Mouse (Mus musculus): ENCODE measurements around the gene Eef2k. TPM values are rescaled to one million over a fixed set of nuclear protein-coding genes. Genes with fewer than 3 reads are reported as not detected.

Gene Eef2k
- polyA plus RNA-seq, 1 experiment from 2014 or later = 24.0 TPM

DNA sequence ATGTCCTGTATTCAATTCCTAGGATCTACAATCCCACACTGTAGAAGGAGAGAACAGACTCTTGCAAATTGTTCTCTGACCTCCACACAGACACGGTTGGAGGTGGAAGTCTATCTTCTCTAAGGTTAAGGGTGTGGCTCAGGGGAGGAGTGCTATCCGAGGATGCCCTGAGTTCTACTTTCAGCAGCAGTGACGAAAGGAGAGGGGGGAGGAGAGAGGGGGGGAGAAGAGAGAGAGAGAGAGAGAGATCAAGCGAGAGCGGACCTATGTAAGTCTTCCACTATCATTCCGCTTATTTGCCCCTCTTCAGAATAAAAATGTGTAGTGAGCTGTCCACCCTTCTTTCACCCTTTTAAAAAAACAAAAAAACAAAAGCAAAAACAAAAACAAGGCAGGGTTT, 8.2 kb upstream of the Eef2k start:
- peak overlapping the region; percentile 61 for H3K4me3 ChIP-seq
- H3K36me3 ChIP-seq = no peaks in the 10 kb centered on the region
- DNase-seq (ENCODE audit: low spot score) = no peak
- no peak overlapping the region for H3K27ac ChIP-seq (replicated peaks)
- WGBS = 55% methylated on average over 6 of the region's 6 CpGs
- no peaks in the 10 kb centered on the region for H3K9me3 ChIP-seq (replicated peaks)
- peaks cover 24% of the 10 kb centered on the region for H3K4me1 ChIP-seq
- H3K27me3 ChIP-seq (ENCODE audit: low read depth, poor library complexity, severe bottlenecking) = peaks cover 48% of the 10 kb centered on the region

DNA sequence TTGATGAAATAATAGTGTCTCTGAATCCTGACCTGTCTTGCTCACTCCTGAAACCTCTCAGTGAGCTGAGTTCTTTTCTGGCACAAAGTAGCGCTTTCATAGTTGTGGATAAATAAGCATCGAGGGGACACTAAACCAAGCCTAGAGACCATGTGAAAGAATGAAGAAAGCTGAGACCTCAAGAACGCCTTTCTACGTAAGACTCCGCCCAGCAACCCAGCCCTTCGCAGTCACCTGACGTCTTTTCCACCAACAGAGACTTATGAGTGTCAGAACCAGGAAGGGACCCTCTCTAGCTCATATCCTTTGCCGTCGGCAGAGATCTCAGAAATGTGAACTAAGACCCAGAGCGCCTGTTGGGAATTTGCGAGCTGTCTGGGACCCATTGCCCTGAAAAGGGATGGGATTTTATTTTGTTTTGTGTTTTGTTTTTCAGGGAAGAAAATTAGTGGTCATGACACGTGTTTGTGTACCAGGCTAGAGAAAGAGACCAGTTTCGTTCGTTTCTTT, 7.7 kb upstream of the Eef2k start:
- no peaks in the 10 kb centered on the region for H3K36me3 ChIP-seq
- 23% methylated on average over 14 of the region's 14 CpGs for WGBS
- H3K4me1 ChIP-seq = peaks cover 24% of the 10 kb centered on the region
- peak; percentile 72 for DNase-seq (ENCODE audit: low spot score)
- H3K9me3 ChIP-seq (replicated peaks) = no peaks in the 10 kb centered on the region
- H3K4me3 ChIP-seq = peak overlapping the region; percentile 61
- peaks cover 43% of the 10 kb centered on the region for H3K27me3 ChIP-seq (ENCODE audit: low read depth, poor library complexity, severe bottlenecking)
- 0 out of 2 replicates have a peak overlapping the region, but pooled peaks have one; percentile 46 for H3K27ac ChIP-seq (replicated peaks)

- H3K27ac ChIP-seq (replicated peaks) = peak overlapping the region; percentile 76
- 2% methylated on average over 41 of the region's 41 CpGs for WGBS
- H3K36me3 ChIP-seq = no peaks in the 10 kb centered on the region
- H3K9me3 ChIP-seq (replicated peaks) = no peaks in the 10 kb centered on the region
- H3K4me3 ChIP-seq = peak overlapping the region; percentile 61
- DNase-seq (ENCODE audit: low spot score) = peak; percentile 90
- peaks cover 19% of the 10 kb centered on the region for H3K4me1 ChIP-seq
- H3K27me3 ChIP-seq (ENCODE audit: low read depth, poor library complexity, severe bottlenecking) = peaks cover 35% of the 10 kb centered on the region
Measured at GRCm38 (mm10) chr7:120835449-120836359, 6.9 kb upstream of the Eef2k start.

GRCm38 (mm10) chr7:120836361-120836760, 6.3 kb upstream of the Eef2k start:
- WGBS = 5% methylated on average over 12 of the region's 12 CpGs
- Histone ChIP-seq H3K27ac (replicated peaks) (peak overlapping the region; percentile 76), H3K36me3 (no peaks in the 10 kb centered on the region), H3K4me1 (peaks cover 13% of the 10 kb centered on the region), H3K4me3 (peak overlapping the region; percentile 61), H3K9me3 (replicated peaks) (no peaks in the 10 kb centered on the region), H3K27me3 (ENCODE audit: low read depth, poor library complexity, severe bottlenecking) (peaks cover 28% of the 10 kb centered on the region)
- DNase-seq (ENCODE audit: low spot score) = peak; percentile 61

DNA sequence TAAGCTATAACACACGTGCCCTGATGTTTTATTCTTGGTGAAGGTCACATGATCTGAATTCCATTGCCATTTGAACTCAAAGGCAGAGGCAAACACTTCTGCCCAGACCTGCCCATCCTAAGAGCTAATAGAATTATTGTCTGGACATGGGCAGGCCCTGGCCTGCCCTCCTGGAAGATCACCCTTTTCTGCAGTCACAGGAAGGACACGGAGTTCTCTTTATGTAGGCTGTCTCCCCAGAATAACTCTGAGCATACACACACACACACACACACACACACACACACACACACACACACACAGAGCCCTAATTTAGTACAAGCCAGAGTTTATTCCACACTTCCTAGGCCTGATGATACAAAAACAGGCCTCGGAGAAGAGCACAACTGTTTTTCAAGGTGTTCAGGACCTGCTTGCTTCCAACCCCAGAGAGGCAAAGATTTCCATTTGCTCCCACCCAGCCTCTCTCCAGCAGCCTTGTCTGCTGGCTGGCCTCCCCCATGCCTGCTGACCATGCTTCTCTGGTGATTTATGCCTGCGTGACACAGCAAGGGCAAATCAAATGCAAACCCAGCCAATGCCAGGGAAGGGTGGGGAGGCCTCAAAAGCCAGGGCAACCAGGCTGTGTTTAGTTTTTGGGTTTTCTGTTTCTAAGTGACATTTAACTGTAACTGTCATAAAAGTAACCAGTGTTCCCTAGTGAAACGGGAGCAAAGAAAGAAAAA, 4.0 kb upstream of the Eef2k start:
- no peak overlapping the region for H3K4me3 ChIP-seq
- no peaks in the 10 kb centered on the region for H3K36me3 ChIP-seq
- H3K9me3 ChIP-seq (replicated peaks) = no peaks in the 10 kb centered on the region
- peaks cover 20% of the 10 kb centered on the region for H3K4me1 ChIP-seq
- no peak for DNase-seq (ENCODE audit: low spot score)
- WGBS = 89% methylated on average over 5 of the region's 5 CpGs
- no peak overlapping the region for H3K27ac ChIP-seq (replicated peaks)
- peaks cover 6% of the 10 kb centered on the region for H3K27me3 ChIP-seq (ENCODE audit: low read depth, poor library complexity, severe bottlenecking)

GRCm38 (mm10) chr7:120839786-120840185, 2.8 kb upstream of the Eef2k start:
- 85% methylated on average over 2 of the region's 2 CpGs for WGBS
- H3K4me3 ChIP-seq = no peak overlapping the region
- DNase-seq (ENCODE audit: low spot score) = no peak
- no peaks in the 10 kb centered on the region for H3K36me3 ChIP-seq
- H3K4me1 ChIP-seq = peaks cover 26% of the 10 kb centered on the region
- H3K27ac ChIP-seq (replicated peaks) = no peak overlapping the region
- H3K9me3 ChIP-seq (replicated peaks) = no peaks in the 10 kb centered on the region
- H3K27me3 ChIP-seq (ENCODE audit: low read depth, poor library complexity, severe bottlenecking) = peaks cover 9% of the 10 kb centered on the region

GRCm38 (mm10) chr7:120843037-120843621, 498 bp downstream of the Eef2k start:
- WGBS = under 1% methylated on average over 40 of the region's 40 CpGs
- Histone ChIP-seq H3K4me3 (peak overlapping the region; percentile 66), H3K4me1 (peaks cover 27% of the 10 kb centered on the region), H3K36me3 (no peaks in the 10 kb centered on the region), H3K27me3 (ENCODE audit: low read depth, poor library complexity, severe bottlenecking) (peaks cover 33% of the 10 kb centered on the region), H3K9me3 (replicated peaks) (no peaks in the 10 kb centered on the region), H3K27ac (replicated peaks) (peak overlapping the region; percentile 87)
- DNase-seq (ENCODE audit: low spot score) = peak; percentile 80

GRCm38 (mm10) chr7:120843852-120844435, 1.3 kb downstream of the Eef2k start:
- no peak for DNase-seq (ENCODE audit: low spot score)
- no peaks in the 10 kb centered on the region for H3K9me3 ChIP-seq (replicated peaks)
- peak overlapping the region; percentile 66 for H3K4me3 ChIP-seq
- peaks cover 33% of the 10 kb centered on the region for H3K27me3 ChIP-seq (ENCODE audit: low read depth, poor library complexity, severe bottlenecking)
- peak overlapping the region; percentile 87 for H3K27ac ChIP-seq (replicated peaks)
- WGBS = under 1% methylated on average over 16 of the region's 16 CpGs
- no peaks in the 10 kb centered on the region for H3K36me3 ChIP-seq
- peaks cover 27% of the 10 kb centered on the region for H3K4me1 ChIP-seq

DNA sequence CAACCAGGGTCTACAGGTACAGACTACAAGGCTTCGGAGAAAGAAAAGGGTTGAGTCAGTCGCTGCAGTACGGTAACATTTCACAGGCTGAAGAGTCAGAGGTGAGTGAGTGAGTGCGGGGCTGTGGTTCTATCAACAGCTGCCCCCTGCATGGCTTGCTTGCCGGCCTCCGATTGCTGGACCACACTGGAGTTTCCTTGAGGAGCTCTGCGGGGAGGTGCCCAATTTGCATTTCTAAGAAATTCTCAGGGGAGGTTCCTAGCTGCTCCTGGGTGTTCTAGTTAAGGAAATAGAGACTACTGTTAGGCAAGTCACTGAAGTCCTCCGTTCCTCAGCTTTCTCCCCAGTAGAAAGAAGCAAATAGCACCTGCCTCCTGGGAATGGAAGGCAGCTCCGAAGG, 2.1 kb downstream of the Eef2k start:
- H3K4me3 ChIP-seq = peak overlapping the region; percentile 66

DNA sequence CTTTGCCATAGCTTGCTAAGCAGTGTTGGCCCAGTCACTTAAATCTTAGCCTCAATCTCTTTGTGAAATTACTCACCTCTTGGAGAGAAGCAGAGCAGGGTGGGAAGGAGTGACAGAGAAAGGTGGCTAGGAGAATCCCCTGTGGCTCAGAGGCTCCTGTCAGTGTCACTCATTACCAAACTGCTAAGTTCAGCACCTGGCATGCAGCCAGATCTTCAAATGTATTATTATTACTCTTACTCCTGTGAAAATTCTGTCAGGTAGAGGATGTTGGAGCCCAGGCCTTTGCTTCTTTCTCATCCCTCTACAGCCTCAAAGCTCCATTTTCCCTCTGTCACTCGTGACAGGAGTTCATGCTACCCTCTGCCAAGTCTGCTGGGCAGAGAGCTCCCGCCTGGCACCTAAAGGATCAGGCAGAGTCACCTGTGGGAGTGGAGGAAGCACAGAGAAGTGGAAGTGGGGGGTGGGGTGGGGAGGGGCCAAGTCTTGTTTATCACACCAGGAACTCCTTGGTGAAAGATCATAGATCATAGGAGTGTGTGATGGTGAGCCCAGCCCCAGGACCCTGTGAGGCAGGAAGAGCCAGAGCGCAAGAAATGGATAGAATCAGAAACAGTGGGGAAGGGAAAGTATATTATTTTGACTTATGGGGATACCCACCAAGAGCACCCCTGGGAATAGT, 6.3 kb downstream of the Eef2k start:
- Histone ChIP-seq H3K27ac (replicated peaks) (no peak overlapping the region), H3K4me3 (no peak overlapping the region), H3K27me3 (ENCODE audit: low read depth, poor library complexity, severe bottlenecking) (peaks cover 32% of the 10 kb centered on the region), H3K36me3 (no peaks in the 10 kb centered on the region), H3K4me1 (peaks cover 17% of the 10 kb centered on the region), H3K9me3 (replicated peaks) (no peaks in the 10 kb centered on the region)
- DNase-seq (ENCODE audit: low spot score) = no peak
- WGBS = 84% methylated on average over 3 of the region's 3 CpGs

More for the DNA sequence above, 2.1 kb downstream of the Eef2k start:
- peaks cover 27% of the 10 kb centered on the region for H3K4me1 ChIP-seq
- WGBS = 1% methylated on average over 9 of the region's 9 CpGs
- H3K36me3 ChIP-seq = no peaks in the 10 kb centered on the region
- no peak overlapping the region for H3K27ac ChIP-seq (replicated peaks)
- H3K9me3 ChIP-seq (replicated peaks) = no peaks in the 10 kb centered on the region
- no peak for DNase-seq (ENCODE audit: low spot score)
- peaks cover 33% of the 10 kb centered on the region for H3K27me3 ChIP-seq (ENCODE audit: low read depth, poor library complexity, severe bottlenecking)

DNA sequence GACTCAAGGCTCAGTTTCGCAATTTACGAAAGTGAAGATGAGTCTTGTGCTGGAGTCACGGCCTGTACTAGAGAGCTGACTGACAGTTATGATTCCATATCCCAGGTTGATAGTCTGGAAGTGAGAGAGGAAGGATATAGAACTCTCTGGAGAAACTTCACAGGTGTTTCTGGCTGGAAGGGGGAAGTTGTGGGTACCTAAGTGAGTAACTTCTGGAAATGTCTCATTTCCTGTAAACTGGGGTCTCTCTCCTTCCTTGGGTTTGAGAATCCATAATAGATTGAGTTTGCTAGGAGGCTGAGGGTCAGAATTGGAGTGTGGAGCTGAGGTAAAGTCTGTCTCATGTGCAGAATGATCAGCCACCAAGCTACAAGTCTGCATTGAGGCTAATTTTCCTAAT, 7.5 kb downstream of the Eef2k start:
- Histone ChIP-seq H3K4me3 (no peak overlapping the region), H3K9me3 (replicated peaks) (no peaks in the 10 kb centered on the region), H3K27me3 (ENCODE audit: low read depth, poor library complexity, severe bottlenecking) (peaks cover 20% of the 10 kb centered on the region), H3K27ac (replicated peaks) (no peak overlapping the region), H3K4me1 (peaks cover 5% of the 10 kb centered on the region; the same call in 1 of the 2 replicates), H3K36me3 (no peaks in the 10 kb centered on the region)
- 92% methylated on average over 3 of the region's 3 CpGs for WGBS
- no peak for DNase-seq (ENCODE audit: low spot score)

- no peaks in the 10 kb centered on the region for H3K9me3 ChIP-seq (replicated peaks)
- DNase-seq (ENCODE audit: low spot score) = no peak
- H3K4me1 ChIP-seq = peaks cover 44% of the 10 kb centered on the region
- no peak overlapping the region for H3K27ac ChIP-seq (replicated peaks)
- no peaks in the 10 kb centered on the region for H3K27me3 ChIP-seq (ENCODE audit: low read depth, poor library complexity, severe bottlenecking)
- H3K4me3 ChIP-seq = no peak overlapping the region
- peaks cover 18% of the 10 kb centered on the region for H3K36me3 ChIP-seq
- 95% methylated on average over 11 of the region's 11 CpGs for WGBS
Measured at GRCm38 (mm10) chr7:120859854-120860253, 17.2 kb downstream of the Eef2k start.

Data from midbrain, embryonic 10.5 days (tissue).